Mouse (Mus musculus) Patski (cell line): ENCODE results near the gene Omp. TPM values are rescaled to one million over a fixed set of nuclear protein-coding genes. Genes with fewer than 3 reads are reported as not detected.

Experiments used
- ATAC-seq: fragments of 100-300 bp; one replicate; pipeline ENCODE4 v1.8.0; 2021
- CTCF ChIA-PET: fragments of 350-600 bp; sonication (Branson Sonifier 250); formaldehyde crosslinking; loops from one replicate; lab custom pipeline; 2022; ENCODE audit warnings: inconsistent platforms; lab: Charles Lee
- POLR2A ChIA-PET: fragments of 350-600 bp; sonication (Branson Sonifier 250); formaldehyde crosslinking; loops from one replicate; lab custom pipeline; 2022; ENCODE audit warnings: antibody characterized with exemption, inconsistent platforms; lab: Charles Lee
- DNase-seq: peaks from one replicate; pipeline ENCODE4 v3.0.0-alpha.2; 2011; ENCODE audit warnings: low read depth, low spot score
- H3K27me3 ChIP-seq: fragments of 371-371 bp; one replicate; pipeline ENCODE4 v1.5.1; 2021
- CTCF ChIP-seq: fragments of 100-300 bp; IDR thresholded peaks from one replicate; pipeline ENCODE4 v1.5.1; 2021
- in situ Hi-C: fragments of 300-500 bp; cut with MboI; formaldehyde crosslinking; loops from 3 replicates; pipeline ENCODE4 v1.11.1; 2018; ENCODE audit warnings: low pct_unique_long_range_greater_than_20kb, mixed read lengths
- polyA plus RNA-seq: library from polyadenylated mRNA; unstranded; gene quantifications from one replicate; pipeline ENCODE4 v1.2.3, GENCODE M21; 2021

Omp gene
- polyA plus RNA-seq, 1 experiment from 2014 or later = 0.62 TPM

DNA sequence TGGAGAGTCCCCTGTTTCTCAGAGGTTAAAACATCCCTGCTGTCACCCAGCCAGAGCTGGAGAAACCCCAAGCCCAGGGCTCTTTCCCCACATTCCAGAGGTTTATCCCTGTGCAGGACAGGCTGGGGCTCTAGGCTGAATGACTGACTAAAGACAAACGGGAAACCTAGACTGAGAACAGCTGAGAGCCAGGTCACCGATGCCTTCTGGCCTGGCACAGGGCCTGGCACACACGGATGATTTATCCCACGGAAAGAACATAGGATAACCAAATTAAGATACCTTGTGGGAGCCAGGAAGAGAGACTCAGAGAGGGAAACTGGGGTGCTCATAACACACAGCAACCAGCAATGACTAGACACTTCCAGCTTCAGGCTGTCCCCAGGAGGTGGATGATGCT is 35.5 kb downstream of the Omp start:
- ATAC-seq (no peak), DNase-seq (no peak)
- ChIA-PET POLR2A (no interaction called here), CTCF (interaction anchor here (1.2 kb wide), 1 partner anchor 10 kb away, joined by 3 read pairs; the partner anchor contains the start of gene Myo7a)
- in situ Hi-C loops = loop anchor here (10.0 kb wide), 2 partner anchors 125 to 365 kb away; no protein-coding TSS in a partner anchor
- no peak for TF ChIP-seq CTCF
- H3K27me3 ChIP-seq = no peaks in the 10 kb centered on the region

DNA sequence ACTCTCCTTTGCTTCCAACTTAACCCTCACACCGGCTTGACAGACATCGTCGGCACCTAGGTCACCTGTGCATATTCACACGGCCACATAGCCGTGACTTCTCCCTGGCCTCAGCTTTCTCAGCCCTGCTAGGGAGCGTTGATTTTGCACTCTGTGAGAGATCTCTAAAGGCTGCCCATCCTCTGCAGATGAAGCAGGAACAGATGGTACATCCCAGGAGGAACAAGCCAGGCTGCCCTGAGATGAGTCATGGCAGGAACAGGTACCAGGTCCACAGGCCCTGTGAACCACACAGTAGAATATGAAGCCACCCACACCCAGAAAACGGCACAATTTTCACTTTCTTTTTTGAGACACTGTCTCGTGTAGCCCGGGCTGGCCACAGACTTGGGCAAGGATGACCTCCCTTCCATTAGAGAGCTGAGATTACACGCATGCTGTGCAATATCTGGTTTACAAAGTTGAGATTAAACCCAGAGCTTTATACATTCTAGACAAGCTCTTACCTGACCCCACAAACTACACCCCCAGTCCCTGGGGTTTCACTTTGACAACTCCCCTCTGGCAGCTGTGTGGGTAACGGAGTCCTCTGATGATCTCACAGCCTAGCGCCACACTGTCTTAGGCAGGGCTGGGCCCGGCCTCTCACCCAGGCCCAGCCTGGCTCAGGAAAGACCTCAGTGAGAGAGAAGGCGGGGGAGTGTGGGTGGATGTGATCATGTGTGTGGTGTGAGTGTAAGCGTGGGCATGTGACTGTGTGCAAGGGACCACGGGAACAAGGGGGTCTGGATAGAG is 36.5 kb downstream of the Omp start:
- no peak for ATAC-seq
- POLR2A ChIA-PET = no interaction called here
- no peak for TF ChIP-seq CTCF
- no peaks in the 10 kb centered on the region for H3K27me3 ChIP-seq
- DNase-seq = no peak
- in situ Hi-C loops = no loop called here
- CTCF ChIA-PET = no interaction called here

DNA sequence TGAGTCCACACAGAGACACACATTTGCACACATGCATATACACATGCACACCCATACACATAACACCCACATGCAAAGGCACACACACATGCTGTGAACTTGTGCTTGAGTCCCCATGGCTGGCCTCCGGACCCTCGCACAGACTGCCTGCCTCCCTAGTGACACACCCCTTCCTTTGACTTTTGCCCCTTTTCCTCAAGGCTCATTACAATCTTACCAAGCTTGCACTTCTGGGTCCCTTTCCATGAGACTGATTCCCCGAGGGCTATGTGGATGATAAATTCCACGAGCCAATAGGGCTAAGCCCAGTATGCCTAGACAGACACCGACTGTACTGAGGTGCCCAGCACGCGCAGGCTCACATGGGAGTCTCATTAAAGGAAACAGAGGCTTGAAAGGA is 39.0 kb downstream of the Omp start:
- no peak for DNase-seq
- H3K27me3 ChIP-seq = no peaks in the 10 kb centered on the region
- POLR2A ChIA-PET = no interaction called here
- no peak for TF ChIP-seq CTCF
- CTCF ChIA-PET = no interaction called here
- in situ Hi-C loops = no loop called here
- ATAC-seq = no peak

DNA sequence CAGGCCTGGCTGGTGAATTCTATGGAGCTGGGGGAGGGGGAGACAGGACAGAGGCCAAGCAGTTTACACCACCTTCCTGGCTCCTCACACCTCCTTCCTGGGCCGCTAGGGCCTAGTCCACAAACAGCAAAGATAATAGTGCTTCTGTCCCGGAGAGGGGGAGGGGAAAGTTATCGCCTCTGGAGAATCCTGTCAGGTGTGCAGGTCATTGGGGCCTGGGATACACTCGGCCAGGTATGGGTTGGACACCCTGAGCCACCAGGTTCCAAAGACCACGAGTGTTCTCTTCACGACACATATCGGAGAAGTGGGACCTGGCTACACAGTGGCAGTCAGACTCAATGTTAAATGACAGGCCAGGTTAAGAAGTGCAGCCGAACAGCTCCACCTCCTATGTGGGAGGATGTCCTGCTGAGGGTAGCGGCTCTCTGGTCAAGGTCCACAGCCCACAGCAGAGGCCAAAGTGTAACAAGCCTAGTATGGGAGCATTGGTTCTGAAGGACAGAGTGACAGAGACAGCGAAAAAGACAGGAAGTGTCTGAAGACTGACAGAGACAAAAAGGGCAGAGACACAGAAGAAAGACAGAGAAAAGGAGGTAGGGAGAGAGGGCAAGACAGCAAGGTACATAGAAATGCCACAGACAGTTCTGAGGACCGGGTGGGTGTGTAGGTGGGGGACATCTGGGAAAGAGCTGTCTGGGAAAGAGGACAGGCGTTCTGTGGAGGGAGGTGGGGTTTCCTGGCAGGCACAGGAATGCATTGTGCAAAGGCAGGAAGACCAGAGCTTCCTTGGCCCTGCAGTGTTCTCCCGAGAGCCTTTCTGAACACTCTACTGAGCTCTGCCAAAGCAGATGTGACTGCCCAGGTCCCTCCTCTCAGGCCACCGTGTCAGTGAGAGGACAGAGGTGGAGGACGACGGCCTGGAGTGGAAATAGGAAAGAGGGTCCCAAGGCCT is 40.5 kb downstream of the Omp start:
- CTCF ChIA-PET = interaction anchor here (1.0 to 2.1 kb wide), 4 partner anchors 11 to 86 kb away, joined by 3 to 7 read pairs (median 4); partner anchors contain the start of gene Myo7a
- H3K27me3 ChIP-seq = no peaks in the 10 kb centered on the region
- POLR2A ChIA-PET = interaction anchor here (1.0 kb wide), 1 partner anchor 10 kb away, joined by 3 read pairs; no protein-coding TSS in a partner anchor
- in situ Hi-C loops = no loop called here
- ATAC-seq = no peak
- no peak for DNase-seq
- TF ChIP-seq CTCF = no peak

DNA sequence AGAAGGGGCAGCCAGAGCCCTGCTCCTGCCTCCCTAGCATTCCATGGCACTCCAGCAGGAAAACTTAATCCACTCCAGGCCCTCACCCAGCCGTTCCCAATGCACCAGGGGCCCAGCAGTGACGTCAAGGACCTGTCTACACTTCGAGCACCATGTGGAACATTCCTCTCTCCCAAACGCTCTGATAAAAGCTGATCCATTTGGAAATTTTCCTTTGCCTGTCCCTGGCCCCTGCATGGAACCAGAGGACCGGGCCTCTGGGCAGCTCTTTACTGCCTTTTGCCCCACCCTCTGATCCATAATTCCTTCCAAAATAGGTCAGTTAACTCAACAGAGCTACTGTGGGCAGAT is 41.4 kb downstream of the Omp start:
- in situ Hi-C loops = no loop called here
- no peak for ATAC-seq

GRCm38 (mm10) chr7:98103002-98103941 is 42.0 kb downstream of the Omp start:
- ChIA-PET CTCF (interaction anchor here (0.6 to 2.1 kb wide), 8 partner anchors 14 to 88 kb away, joined by 3 to 7 read pairs (median 4); partner anchors contain the start of gene Myo7a), POLR2A (no interaction called here)
- DNase-seq = no peak
- in situ Hi-C loops = no loop called here
- ATAC-seq = no peak
- no peaks in the 10 kb centered on the region for H3K27me3 ChIP-seq
- TF ChIP-seq CTCF = no peak

More for the DNA sequence above, 41.4 kb downstream of the Omp start:
- no peak for TF ChIP-seq CTCF
- H3K27me3 ChIP-seq = no peaks in the 10 kb centered on the region
- no peak for DNase-seq
- ChIA-PET CTCF (interaction anchor here (0.8 to 2.1 kb wide), 7 partner anchors 13 to 87 kb away, joined by 3 to 7 read pairs (median 4); partner anchors contain the start of gene Myo7a), POLR2A (no interaction called here)

DNA sequence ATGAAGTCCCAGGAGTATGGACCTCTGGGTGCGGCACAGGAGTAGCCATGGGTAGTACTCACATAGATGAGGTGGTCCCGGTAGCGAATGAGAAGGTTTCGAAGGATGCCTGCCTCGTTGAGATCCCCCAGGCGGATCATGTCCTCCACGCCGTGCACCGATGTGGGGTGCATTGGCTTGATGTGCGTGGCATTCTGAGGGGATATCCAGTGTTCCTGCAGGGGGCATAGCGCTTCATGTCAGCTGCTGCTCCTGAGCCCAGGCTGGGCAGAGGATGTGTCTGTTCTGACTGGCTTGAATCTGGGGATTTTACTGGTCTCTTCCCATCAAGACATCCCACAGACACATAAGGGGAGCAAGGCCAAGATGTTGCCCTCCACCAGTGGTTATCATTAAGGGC is 42.8 kb downstream of the Omp start:
- CTCF ChIA-PET = interaction anchor here (0.6 to 2.1 kb wide), 4 partner anchors 15 to 89 kb away, joined by 3 to 7 read pairs (median 4); no protein-coding TSS in a partner anchor
- no peak for TF ChIP-seq CTCF
- H3K27me3 ChIP-seq = no peaks in the 10 kb centered on the region
- in situ Hi-C loops = no loop called here
- POLR2A ChIA-PET = no interaction called here
- DNase-seq (no peak), ATAC-seq (no peak)

DNA sequence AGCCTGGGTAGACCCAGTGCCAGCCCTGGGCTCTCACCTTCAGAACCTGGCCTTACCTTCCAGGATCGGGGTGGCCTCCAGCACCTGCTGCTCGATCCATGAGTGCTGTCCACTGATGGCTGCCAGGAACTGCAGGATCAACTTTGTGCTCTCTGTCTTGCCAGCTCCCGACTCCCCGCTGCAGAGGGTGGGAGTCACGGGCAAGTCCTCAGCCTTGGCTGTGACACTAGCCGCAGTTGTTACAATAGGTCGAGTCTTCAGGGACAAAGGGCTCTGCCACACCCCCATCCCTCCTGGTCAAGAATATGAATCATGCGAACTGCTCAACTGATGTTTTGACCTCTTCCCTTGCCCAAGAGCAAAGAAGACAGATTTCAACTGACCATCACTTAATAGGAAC is 47.7 kb downstream of the Omp start:
- POLR2A ChIA-PET = no interaction called here
- no peaks in the 10 kb centered on the region for H3K27me3 ChIP-seq
- in situ Hi-C loops = no loop called here
- CTCF ChIA-PET = no interaction called here
- no peak for DNase-seq
- TF ChIP-seq CTCF = no peak
- ATAC-seq = no peak

DNA sequence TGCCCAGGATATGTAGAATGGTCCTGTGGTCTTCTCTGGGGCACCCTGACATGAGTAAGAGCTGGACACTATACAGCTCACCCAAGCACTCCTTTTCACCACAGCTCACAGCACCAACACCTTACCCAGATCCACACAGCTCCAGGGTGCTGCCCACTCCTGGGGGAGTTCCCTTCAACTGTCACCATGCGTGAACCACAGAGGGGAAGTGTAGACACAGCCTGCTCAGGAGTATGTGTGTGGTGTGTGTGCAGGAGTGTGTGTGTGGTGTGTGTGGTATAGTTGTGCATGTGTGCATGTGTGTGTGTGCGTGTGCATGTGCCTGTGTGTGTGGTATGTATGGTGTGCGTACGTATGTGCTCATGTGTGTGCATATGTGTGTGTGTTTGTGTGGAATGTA is 49.5 kb downstream of the Omp start:
- POLR2A ChIA-PET = no interaction called here
- ATAC-seq = no peak
- CTCF ChIA-PET = interaction anchor here (1.3 kb wide), 1 partner anchor 25 kb away, joined by 3 read pairs; no protein-coding TSS in a partner anchor

More for the DNA sequence above, 49.5 kb downstream of the Omp start:
- H3K27me3 ChIP-seq = no peaks in the 10 kb centered on the region
- DNase-seq = no peak
- no peak for TF ChIP-seq CTCF
- in situ Hi-C loops = no loop called here

Other genes starting within 250 kb of the Omp start
- gene Gdpd4, start 225.5 kb downstream of the Omp start, polyA plus RNA-seq = not detected
- 4.0 TPM for gene Myo7a, start 26.0 kb downstream of the Omp start, polyA plus RNA-seq
- gene Capn5, start 32.8 kb upstream of the Omp start, polyA plus RNA-seq = 69.8 TPM
- gene B3gnt6, start 54.0 kb upstream of the Omp start, polyA plus RNA-seq = 0.12 TPM
- 67.8 TPM for gene Acer3, start 175.7 kb upstream of the Omp start, polyA plus RNA-seq
- 22.5 TPM for gene Tsku, start 215.8 kb upstream of the Omp start, polyA plus RNA-seq